Mouse (Mus musculus): Measurements from ENCODE around the gene En2. TPM values are rescaled to one million over a fixed set of nuclear protein-coding genes. Genes with fewer than 3 reads are reported as not detected.

The En2 gene
- total RNA-seq, 2 experiments from 2014 or later = not detected

- ATAC-seq (replicated peaks; ENCODE audit: poor library complexity, severe bottlenecking) = no peak
Measured at GRCm38 (mm10) chr5:28159072-28159458, 6.4 kb upstream of the En2 start.

- no peak for ATAC-seq (replicated peaks; ENCODE audit: poor library complexity, severe bottlenecking)
Measured at GRCm38 (mm10) chr5:28159891-28160470, 5.5 kb upstream of the En2 start.

- no peak for ATAC-seq (replicated peaks; ENCODE audit: poor library complexity, severe bottlenecking)
Measured at GRCm38 (mm10) chr5:28161383-28161937, 4.0 kb upstream of the En2 start.

GRCm38 (mm10) chr5:28161938-28162402 lies 3.5 kb upstream of the En2 start:
- ATAC-seq (replicated peaks; ENCODE audit: poor library complexity, severe bottlenecking) = no peak

DNA sequence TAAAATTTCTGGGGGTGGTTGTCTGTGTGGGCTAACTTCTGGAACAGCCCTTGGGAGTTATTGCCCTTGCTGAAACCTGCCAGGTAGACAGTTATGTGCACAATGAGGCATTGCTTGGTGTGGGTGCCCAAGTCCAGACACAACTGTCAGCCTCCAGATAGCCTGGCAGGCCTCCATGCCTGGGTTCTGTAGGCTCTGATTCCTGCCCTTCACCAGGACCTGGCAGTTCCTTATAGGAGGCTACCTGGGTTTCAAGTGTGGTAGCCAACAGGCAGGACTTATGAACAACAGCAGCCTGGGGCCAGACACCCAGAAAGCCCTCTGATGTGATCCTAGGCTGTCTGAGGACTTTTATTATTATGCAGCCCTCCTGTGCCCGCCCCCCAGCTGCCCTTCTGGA lies 1.6 kb upstream of the En2 start:
- no peak for ATAC-seq (replicated peaks; ENCODE audit: poor library complexity, severe bottlenecking)

DNA sequence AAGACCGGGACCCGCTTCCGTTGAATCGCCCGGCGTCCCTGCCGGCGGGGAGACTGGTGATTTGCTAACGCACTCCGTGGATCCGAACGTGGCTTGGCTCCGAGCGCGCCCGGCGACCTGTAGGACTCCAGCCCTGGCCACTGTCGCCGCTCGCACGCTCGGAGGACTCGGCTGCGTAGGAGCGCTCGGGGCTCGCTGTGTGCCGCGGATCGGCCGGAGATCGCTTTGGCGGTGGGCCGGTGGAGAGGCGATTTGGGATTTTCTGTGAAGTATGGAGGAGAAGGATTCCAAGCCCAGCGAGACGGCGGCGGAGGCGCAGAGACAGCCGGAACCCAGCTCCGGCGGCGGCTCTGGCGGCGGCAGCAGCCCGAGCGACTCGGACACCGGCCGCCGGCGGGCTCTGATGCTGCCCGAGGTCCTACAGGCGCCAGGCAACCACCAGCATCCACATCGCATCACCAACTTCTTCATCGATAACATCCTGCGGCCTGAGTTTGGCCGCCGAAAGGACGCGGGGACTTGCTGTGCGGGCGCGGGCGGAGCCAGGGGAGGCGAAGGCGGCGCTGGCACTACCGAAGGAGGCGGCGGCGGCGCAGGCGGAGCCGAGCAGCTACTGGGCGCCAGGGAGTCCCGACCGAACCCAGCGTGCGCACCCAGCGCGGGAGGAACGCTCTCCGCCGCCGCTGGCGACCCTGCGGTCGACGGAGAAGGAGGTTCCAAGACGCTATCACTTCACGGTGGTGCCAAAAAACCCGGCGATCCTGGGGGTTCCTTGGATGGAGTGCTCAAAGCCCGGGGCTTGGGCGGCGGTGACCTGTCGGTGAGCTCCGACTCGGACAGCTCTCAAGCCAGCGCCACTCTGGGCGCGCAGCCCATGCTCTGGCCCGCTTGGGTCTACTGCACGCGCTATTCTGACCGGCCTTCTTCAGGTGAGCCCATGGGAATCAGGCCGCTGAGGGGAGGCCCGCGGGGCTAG lies 1.1 kb downstream of the En2 start:
- peak; percentile 34; the same call in 1 of the 2 replicates for ATAC-seq (replicated peaks; ENCODE audit: poor library complexity, severe bottlenecking)

- peak; percentile 20 for ATAC-seq (replicated peaks; ENCODE audit: poor library complexity, severe bottlenecking)
Measured at GRCm38 (mm10) chr5:28167611-28168252, 2.2 kb downstream of the En2 start.

GRCm38 (mm10) chr5:28168253-28169165 lies 3.0 kb downstream of the En2 start:
- peak; percentile 45 for ATAC-seq (replicated peaks; ENCODE audit: poor library complexity, severe bottlenecking)

DNA sequence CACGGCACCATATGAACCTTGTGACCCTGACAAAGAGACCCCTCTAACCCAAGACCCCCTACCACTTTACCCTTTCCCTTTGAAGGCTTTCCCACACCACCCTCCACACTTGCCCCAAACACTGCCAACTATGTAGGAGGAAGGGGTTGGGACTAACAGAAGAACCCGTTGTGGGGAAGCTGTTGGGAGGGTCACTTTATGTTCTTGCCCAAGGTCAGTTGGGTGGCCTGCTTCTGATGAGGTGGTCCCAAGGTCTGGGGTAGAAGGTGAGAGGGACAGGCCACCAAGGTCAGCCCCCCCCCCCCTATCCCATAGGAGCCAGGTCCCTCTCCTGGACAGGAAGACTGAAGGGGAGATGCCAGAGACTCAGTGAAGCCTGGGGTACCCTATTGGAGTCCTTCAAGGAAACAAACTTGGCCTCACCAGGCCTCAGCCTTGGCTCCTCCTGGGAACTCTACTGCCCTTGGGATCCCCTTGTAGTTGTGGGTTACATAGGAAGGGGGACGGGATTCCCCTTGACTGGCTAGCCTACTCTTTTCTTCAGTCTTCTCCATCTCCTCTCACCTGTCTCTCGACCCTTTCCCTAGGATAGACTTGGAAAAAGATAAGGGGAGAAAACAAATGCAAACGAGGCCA lies 3.8 kb downstream of the En2 start:
- no peak for ATAC-seq (replicated peaks; ENCODE audit: poor library complexity, severe bottlenecking)

GRCm38 (mm10) chr5:28170081-28170480 lies 4.6 kb downstream of the En2 start:
- ATAC-seq (replicated peaks; ENCODE audit: poor library complexity, severe bottlenecking) = no peak

DNA sequence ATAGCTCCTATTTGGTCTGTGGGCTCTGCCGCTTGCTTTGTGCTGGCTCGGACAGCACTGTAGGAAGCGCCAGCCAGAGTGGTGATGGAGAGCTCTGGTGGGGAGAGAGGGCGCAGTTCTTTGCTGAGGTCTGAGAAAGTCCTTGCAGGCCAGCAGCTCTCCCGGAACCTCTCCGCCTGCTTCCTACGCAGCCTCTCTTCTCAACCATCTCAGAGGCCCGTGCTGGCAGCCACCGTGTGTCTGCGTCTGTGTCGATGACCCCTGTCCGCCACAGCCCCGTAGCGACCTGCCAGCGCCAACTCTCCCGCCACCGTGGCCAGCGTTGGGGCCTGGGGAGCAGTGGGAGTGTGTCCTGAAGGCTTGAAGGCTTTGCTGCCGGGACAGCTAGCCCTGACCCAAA lies 5.4 kb downstream of the En2 start:
- no peak for ATAC-seq (replicated peaks; ENCODE audit: poor library complexity, severe bottlenecking)

GRCm38 (mm10) chr5:28171667-28172066 lies 6.2 kb downstream of the En2 start:
- ATAC-seq (replicated peaks; ENCODE audit: poor library complexity, severe bottlenecking) = no peak

DNA sequence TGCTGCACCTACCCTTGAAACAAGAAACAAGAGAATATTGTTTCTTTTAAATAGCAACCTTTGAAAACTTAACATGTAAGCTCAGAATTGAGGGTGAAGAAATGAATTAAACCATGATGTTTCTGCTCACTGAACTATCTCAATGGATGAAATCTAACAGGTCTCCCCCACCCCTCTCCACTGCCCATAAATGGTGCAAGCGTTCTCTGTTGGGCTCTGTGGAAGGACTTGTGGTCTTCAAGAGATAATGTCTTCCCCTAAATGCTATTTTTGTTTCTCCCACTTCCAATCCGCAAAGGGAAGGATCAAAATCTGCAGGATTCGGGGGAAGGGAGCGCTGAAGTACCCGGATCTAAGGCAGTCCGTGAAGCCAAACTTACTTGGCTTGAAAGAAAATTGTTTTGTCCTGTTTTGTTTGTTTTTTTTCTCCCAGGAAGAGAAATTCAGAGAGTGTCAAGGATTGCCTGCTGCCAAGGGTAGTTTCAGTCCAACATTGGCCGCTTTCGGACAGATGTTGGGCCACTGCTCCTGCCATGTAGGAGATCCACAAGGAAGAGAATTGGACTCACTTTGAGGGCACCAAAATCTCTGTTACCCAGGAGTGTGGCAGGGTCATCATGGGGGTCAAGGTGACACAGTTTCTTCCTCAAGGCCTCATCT lies 6.9 kb downstream of the En2 start:
- no peak for ATAC-seq (replicated peaks; ENCODE audit: poor library complexity, severe bottlenecking)

DNA sequence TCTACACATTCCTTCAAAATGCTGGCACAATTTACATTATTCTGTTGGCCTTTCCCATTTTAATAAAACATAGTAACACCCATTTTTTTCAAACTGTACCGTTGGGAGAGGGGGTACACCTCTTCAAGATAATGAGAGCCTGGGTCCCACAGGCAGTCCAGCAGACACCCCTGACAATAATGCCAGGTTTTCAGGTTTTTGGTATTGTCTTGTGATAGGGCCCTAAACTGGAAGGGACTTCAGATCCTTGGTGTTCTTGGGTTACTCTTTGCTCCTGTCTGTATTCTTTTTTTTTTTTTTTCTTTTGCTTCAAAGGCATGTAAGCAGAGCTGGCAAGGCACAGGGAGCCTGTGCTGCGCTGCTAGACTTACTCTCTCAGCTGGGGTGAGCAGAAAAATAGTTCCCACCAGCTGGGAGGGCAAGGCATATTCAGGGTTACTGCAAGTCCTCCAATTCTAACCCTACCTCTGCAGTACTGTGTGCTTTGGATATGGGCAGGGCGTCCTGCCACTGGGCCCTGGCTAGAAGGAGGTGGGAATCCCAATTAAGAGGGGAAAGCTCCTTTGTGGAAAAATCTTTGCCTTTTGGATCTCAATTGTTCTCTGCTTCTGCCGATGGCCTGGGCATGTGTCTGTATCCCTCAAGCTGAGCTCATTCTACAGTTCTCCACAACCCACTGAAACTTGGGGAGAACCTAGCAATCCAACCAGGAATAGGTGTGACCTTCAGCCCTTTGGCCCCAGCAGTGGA lies 7.6 kb downstream of the En2 start:
- no peak for ATAC-seq (replicated peaks; ENCODE audit: poor library complexity, severe bottlenecking)

- ATAC-seq (replicated peaks; ENCODE audit: poor library complexity, severe bottlenecking) = no peak
Measured at GRCm38 (mm10) chr5:28173674-28174073, 8.2 kb downstream of the En2 start.

DNA sequence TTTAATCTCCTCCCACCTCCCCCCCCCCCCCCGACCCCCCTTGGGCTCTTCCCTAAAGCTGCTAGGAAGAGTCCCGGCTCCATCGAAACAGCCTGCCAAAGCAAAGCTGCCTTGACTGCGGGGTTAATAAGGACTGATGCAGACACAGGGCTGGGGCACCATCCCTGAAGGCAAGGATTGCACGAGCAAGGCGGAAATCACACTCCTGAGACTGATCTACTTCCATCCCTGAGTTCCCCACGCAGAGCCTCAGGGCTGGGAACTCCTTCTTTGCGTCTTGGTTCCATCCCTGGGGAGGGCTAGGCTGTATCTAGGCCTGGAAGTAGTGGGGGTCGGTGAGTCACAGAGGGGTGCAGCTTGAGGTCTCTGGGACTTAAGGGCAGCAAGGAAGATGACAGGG lies 8.6 kb downstream of the En2 start:
- no peak for ATAC-seq (replicated peaks; ENCODE audit: poor library complexity, severe bottlenecking)

DNA sequence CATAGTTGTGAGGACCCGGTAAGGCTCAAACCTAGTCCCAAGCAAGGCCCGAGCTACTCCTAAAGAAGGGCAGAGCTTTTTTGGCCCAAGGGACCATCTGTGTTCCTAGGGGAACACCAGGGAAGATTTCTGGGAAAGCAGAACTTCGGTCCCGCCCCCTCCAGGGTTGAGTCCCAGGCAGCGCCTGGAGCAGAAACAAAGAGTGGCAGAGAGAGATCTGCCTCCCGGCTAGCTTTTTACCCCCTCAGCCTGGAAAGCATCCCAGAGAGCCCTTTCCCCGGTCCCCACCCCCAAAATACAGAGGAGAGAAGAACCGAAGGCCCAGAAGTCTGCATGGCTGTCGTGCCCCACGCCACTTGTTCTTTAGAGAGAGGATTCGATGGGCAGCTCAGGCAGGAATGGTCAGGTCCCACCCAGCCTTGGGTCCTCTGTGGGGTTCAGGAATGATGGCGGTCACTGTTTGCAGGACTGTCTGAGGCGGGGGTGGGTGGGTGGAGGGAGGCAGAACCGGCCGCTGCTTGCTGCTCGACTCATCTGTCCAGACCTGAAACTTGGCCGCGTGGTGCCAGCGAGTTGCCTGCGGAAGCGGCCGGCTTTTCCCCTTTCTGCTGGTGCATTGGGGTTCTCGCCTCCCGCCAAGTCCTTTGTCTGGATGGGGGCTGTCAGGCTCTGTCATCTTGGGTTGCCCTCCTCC lies 9.5 kb downstream of the En2 start:
- ATAC-seq (replicated peaks; ENCODE audit: poor library complexity, severe bottlenecking) = peak; percentile 31

DNA sequence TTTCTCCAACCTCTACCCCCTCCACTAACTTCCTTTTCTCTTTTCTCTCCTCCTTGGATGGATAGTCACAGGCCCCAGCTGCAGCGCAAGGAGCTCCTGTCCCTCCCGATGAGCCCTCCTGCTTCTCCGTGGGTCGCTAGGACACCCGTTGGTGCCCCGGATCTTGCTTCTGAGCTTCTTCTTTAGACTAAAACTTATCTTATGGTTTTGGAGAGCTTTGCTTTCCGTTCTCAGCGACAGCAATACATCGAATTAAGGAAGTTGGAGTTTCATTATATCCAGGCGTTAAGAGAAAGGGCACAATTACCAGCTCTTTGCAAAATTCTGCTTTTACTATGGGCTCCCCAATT lies 10.1 kb downstream of the En2 start:
- peak; percentile 66 for ATAC-seq (replicated peaks; ENCODE audit: poor library complexity, severe bottlenecking)

Data from granulocyte monocyte progenitor cell, adult 5-6 weeks (primary cell).